Mouse (Mus musculus) gonadal fat pad, adult 2 months (tissue): ENCODE measurements around the gene Map3k5. TPM values are rescaled to one million over a fixed set of nuclear protein-coding genes. Genes with fewer than 3 reads are reported as not detected.
"Not testable (repeated sequence)": the region's sequence is repeated elsewhere in the genome, so short reads cannot be mapped to it uniquely, and the experiment has no call there.

Experiments used
- DNase-seq: peaks from one replicate; pipeline ENCODE4 v3.0.0-alpha.2; 2012; ENCODE audit warnings: low read depth
- polyA plus RNA-seq: library from polyadenylated mRNA; depleted of rRNA; stranded (reverse); fragments of >200 nt; gene quantifications from 2 replicates; pipeline ENCODE4 v1.2.3, GENCODE M21; 2012; rRNA removed

Map3k5 gene
- 8.5 and 9.3 TPM in 2 replicates for polyA plus RNA-seq

GRCm38 (mm10) chr10:19934384-19935294, at the start of gene Map3k5:
TSS of gene Map3k5 (plus strand) at chr10:19934472.
- no peak for DNase-seq

GRCm38 (mm10) chr10:19886249-19886648, 48.0 kb upstream of the Map3k5 start:
- DNase-seq: no peak

GRCm38 (mm10) chr10:19889908-19890307, 44.4 kb upstream of the Map3k5 start:
- no peak for DNase-seq

- DNase-seq: no peak
These were observed 42.6 kb upstream of the Map3k5 start for GRCm38 (mm10) chr10:19891686-19892085.

GRCm38 (mm10) chr10:19893146-19893545, 41.1 kb upstream of the Map3k5 start:
- no peak for DNase-seq

GRCm38 (mm10) chr10:19893976-19894375, 40.3 kb upstream of the Map3k5 start:
- DNase-seq: no peak

- no peak for DNase-seq
These were observed 34.1 kb upstream of the Map3k5 start for GRCm38 (mm10) chr10:19900191-19900590.

- no peak for DNase-seq
These were observed 32.3 kb upstream of the Map3k5 start for GRCm38 (mm10) chr10:19901992-19902391.

- peak; percentile 63 for DNase-seq
These were observed 30.0 kb upstream of the Map3k5 start for GRCm38 (mm10) chr10:19904077-19904820.

- DNase-seq: peak; percentile 52
These were observed 26.9 kb upstream of the Map3k5 start, which contains the start of gene Pex7 for GRCm38 (mm10) chr10:19907246-19907804. TSS of gene Pex7 (minus strand) at chr10:19907689.

- DNase-seq: peak; percentile 45
These were observed 26.2 kb upstream of the Map3k5 start for GRCm38 (mm10) chr10:19908076-19908475.

GRCm38 (mm10) chr10:19910516-19910915, 23.8 kb upstream of the Map3k5 start:
- DNase-seq: no peak

- DNase-seq: no peak
These were observed 22.7 kb upstream of the Map3k5 start for GRCm38 (mm10) chr10:19911583-19911982.

- DNase-seq: no peak
These were observed 20.5 kb upstream of the Map3k5 start for GRCm38 (mm10) chr10:19913806-19914205.

- DNase-seq: no peak
These were observed 19.0 kb upstream of the Map3k5 start for GRCm38 (mm10) chr10:19915301-19915700.

- DNase-seq: no peak
These were observed 11.9 kb upstream of the Map3k5 start for GRCm38 (mm10) chr10:19922410-19922809.

- no peak for DNase-seq
These were observed 10.0 kb upstream of the Map3k5 start for GRCm38 (mm10) chr10:19924256-19924655.

GRCm38 (mm10) chr10:19926391-19926897, 7.8 kb upstream of the Map3k5 start:
- DNase-seq: not testable (repeated sequence)

GRCm38 (mm10) chr10:19928205-19928604, 6.1 kb upstream of the Map3k5 start:
- DNase-seq: no peak

- DNase-seq: peak; percentile 75
These were observed 1.3 kb upstream of the Map3k5 start for GRCm38 (mm10) chr10:19932986-19933385.

- DNase-seq: no peak
These were observed 525 bp upstream of the Map3k5 start for GRCm38 (mm10) chr10:19933511-19934383.
